Mouse (Mus musculus) heart, embryonic 13.5 days (tissue): ENCODE data around the gene Gsdma3. TPM values are rescaled to one million over a fixed set of nuclear protein-coding genes. Genes with fewer than 3 reads are reported as not detected.

ENCODE experiments used
- ATAC-seq: fragments of 200-750 bp; cut with Nextera tagmentation; 2 replicates; pipeline ENCODE4 v1.8.0; 2017; ENCODE audit warnings: moderate TSS enrichment; ENCODE audit not compliant: insufficient number of reproducible peaks, low FRiP score, low TSS enrichment; ENCODE audit errors: extremely low read depth
- H3K27ac ChIP-seq: fragments of 300-500 bp; sonication (generic); replicated peaks from 2 replicates; pipeline ENCODE4 v1.5.1; 2015; ENCODE audit warnings: moderate library complexity, mild to moderate bottlenecking, inconsistent platforms
- H3K27me3 ChIP-seq: fragments of 300-500 bp; sonication (generic); replicated peaks from 2 replicates; pipeline ENCODE4 v1.6.1; 2015; ENCODE audit warnings: mild to moderate bottlenecking, inconsistent platforms
- H3K36me3 ChIP-seq: fragments of 300-500 bp; sonication (generic); 2 replicates; pipeline ENCODE4 v1.6.1; 2015; ENCODE audit warnings: mild to moderate bottlenecking, inconsistent platforms
- H3K4me1 ChIP-seq: fragments of 300-500 bp; sonication (generic); 2 replicates; pipeline ENCODE4 v1.6.1; 2015; ENCODE audit warnings: inconsistent platforms
- H3K4me2 ChIP-seq: fragments of 300-500 bp; sonication (generic); 2 replicates; pipeline ENCODE4 v1.6.1; 2015; ENCODE audit warnings: inconsistent platforms, mild to moderate bottlenecking, moderate library complexity
- H3K4me3 ChIP-seq: fragments of 300-500 bp; sonication (generic); 2 replicates; pipeline ENCODE4 v1.5.1; 2015; ENCODE audit warnings: moderate library complexity, mild to moderate bottlenecking, inconsistent platforms
- H3K9ac ChIP-seq: fragments of 300-500 bp; sonication (generic); 2 replicates; pipeline ENCODE4 v1.6.1; 2015; ENCODE audit warnings: inconsistent platforms, mild to moderate bottlenecking, moderate library complexity
- H3K9me3 ChIP-seq: fragments of 300-500 bp; sonication (generic); 2 replicates; pipeline ENCODE4 v1.6.1; 2016; ENCODE audit warnings: inconsistent platforms
- WGBS: fragments of 180-500 bp; shearing (Covaris S2); methylation state at CpG from one replicate; pipeline ENCODE4 v1.1.7; 2015; ENCODE audit warnings: mixed read lengths; 5-methylcytosine and 5-hydroxymethylcytosine counted together
- polyA plus RNA-seq: library from polyadenylated mRNA; unstranded; fragments of >200 nt; fragmentation: Nextera tagmentation; extraction: Ambion mirVana; gene quantifications from 2 replicates; pipeline ENCODE4 v1.2.1, GENCODE M21; 2015

The Gsdma3 gene
- polyA plus RNA-seq, 1 experiment from 2014 or later: not detected

GRCm38 (mm10) chr11:98586087-98586891, 39.9 kb upstream of the Gsdma3 start:
- peaks cover 31% of the 10 kb centered on the region for H3K36me3 ChIP-seq
- H3K27me3 ChIP-seq: no peaks in the 10 kb centered on the region
- WGBS: 2% methylated on average over 22 of the region's 22 CpGs
- H3K9me3 ChIP-seq: no peaks in the 10 kb centered on the region
- peak overlapping the region; percentile 96 for H3K9ac ChIP-seq
- H3K4me3 ChIP-seq: peak overlapping the region; percentile 73
- H3K27ac ChIP-seq: peak overlapping the region; percentile 94
- peaks cover 82% of the 10 kb centered on the region for H3K4me1 ChIP-seq
- ATAC-seq: 0 out of 2 replicates have a peak, but pooled peaks have one; percentile 1
- H3K4me2 ChIP-seq: peak overlapping the region; percentile 94

DNA sequence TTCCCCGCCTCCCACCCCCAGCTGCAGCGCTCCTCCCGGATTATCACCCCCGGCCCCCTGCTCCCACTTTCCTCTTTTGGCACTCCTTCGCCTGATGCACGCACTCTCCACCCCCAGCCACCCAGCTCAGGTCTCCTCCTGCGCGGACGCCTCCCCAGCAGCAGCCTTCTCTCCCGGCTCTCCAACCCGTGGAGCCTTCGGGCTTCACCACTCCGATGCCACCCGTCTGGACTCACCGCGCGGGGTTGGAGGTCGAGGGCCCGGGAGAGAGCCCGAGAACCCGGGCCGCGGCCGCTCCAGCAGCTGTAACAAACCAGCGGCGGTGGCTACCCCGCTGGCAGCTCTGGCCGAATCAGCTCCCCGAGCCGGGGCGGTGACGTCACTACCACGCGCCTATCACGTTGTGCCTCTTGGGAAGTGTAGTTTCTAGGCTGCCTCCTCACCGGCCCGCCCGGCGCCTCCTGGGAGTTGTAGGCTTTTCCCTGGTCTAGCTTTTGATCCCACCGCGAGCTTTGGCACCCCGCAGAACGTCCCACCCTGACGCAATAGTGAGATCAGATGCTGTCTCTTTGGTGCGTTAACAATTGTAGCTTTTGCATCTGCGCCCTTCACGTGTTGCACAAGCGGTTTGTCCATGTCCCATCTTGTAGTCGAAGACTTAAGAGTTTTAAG, 39.1 kb upstream of the Gsdma3 start, which contains the start of gene Ormdl3:
Ormdl3 (minus strand) TSS at position 477 of the 672 bp plus-strand sequence.
- WGBS: under 1% methylated on average over 49 of the region's 49 CpGs
- H3K36me3 ChIP-seq: peaks cover 23% of the 10 kb centered on the region
- H3K27me3 ChIP-seq: no peaks in the 10 kb centered on the region
- H3K9me3 ChIP-seq: no peaks in the 10 kb centered on the region
- peak within 1 kb of the TSS; percentile 96 for H3K9ac ChIP-seq
- ATAC-seq: peak; percentile 78
- H3K4me1 ChIP-seq: peaks cover 80% of the 10 kb centered on the region
- peak within 1 kb of the TSS; percentile 94 for H3K27ac ChIP-seq
- peak within 1 kb of the TSS; percentile 73 for H3K4me3 ChIP-seq
- peak within 1 kb of the TSS; percentile 94 for H3K4me2 ChIP-seq

GRCm38 (mm10) chr11:98587684-98588546, 38.2 kb upstream of the Gsdma3 start:
- peaks cover 15% of the 10 kb centered on the region for H3K36me3 ChIP-seq
- H3K9me3 ChIP-seq: no peaks in the 10 kb centered on the region
- H3K27ac ChIP-seq: peak overlapping the region; percentile 94
- peak overlapping the region; percentile 94 for H3K4me2 ChIP-seq
- ATAC-seq: peak; percentile 66
- H3K9ac ChIP-seq: peak overlapping the region; percentile 76
- H3K4me3 ChIP-seq: peak overlapping the region; percentile 73
- H3K4me1 ChIP-seq: peaks cover 79% of the 10 kb centered on the region
- 5% methylated on average over 20 of the region's 20 CpGs for WGBS
- H3K27me3 ChIP-seq: no peaks in the 10 kb centered on the region

DNA sequence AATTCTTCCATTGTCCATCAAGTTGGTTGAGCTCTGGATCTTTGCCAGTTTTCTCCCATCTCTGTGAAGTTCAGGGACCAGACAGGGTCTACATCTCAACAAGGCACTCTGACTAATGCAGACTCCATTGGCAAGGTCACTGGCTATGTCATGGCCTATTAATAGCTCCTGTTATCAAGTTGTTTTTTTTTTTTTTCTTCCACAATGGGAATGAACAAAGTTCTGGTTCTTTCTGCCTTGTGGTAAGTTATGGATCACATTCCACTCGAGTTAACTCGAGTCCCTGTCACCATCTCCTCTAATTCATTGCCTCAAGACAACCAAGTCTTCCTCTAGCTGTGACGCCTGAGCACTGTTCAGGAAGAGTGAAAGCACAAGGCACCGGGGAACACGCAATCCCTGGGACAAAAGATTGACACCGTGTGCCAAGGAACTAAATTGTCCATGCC, 37.3 kb upstream of the Gsdma3 start:
- H3K36me3 ChIP-seq: peaks cover 5% of the 10 kb centered on the region
- peak overlapping the region; percentile 94 for H3K27ac ChIP-seq
- 18% methylated on average over 6 of the region's 6 CpGs for WGBS
- ATAC-seq: no peak
- H3K4me1 ChIP-seq: peaks cover 72% of the 10 kb centered on the region
- H3K9ac ChIP-seq: peak overlapping the region; percentile 70; the same call in 1 of the 2 replicates
- peak overlapping the region; percentile 94 for H3K4me2 ChIP-seq
- H3K27me3 ChIP-seq: 0 out of 2 replicates have a peak, but pooled peaks cover 4% of the 10 kb centered on the region
- 0 out of 2 replicates have a peak overlapping the region, but pooled peaks have one; percentile 73 for H3K4me3 ChIP-seq
- no peaks in the 10 kb centered on the region for H3K9me3 ChIP-seq

DNA sequence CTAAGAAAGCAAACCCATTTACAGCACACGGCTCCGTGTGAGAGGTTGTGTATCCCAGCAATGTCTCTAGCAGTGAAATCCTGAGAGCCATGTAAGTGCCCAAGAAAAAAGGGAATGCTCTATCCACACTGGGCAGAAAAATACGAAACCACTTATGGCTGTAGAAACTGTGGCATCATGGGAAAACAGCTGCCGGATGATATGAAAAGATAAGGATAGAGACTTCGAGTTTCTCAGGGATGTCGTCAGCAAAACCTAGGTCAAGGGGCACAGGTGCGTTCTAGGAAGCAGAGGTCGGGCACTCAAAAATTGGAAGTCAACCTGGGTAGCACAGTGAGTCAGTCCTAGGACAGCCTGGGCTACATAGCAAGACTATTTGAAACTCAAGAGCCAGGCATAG, 36.9 kb upstream of the Gsdma3 start:
- H3K4me2 ChIP-seq: peak overlapping the region; percentile 94
- peak overlapping the region; percentile 94 for H3K27ac ChIP-seq
- H3K4me3 ChIP-seq: no peak overlapping the region
- no peaks in the 10 kb centered on the region for H3K9me3 ChIP-seq
- ATAC-seq: no peak
- peaks cover 4% of the 10 kb centered on the region; the same call in 1 of the 2 replicates for H3K36me3 ChIP-seq
- H3K9ac ChIP-seq: 0 out of 2 replicates have a peak overlapping the region, but pooled peaks have one; percentile 70
- 63% methylated on average over 8 of the region's 8 CpGs for WGBS
- peaks cover 72% of the 10 kb centered on the region for H3K4me1 ChIP-seq
- 0 out of 2 replicates have a peak, but pooled peaks cover 4% of the 10 kb centered on the region for H3K27me3 ChIP-seq

DNA sequence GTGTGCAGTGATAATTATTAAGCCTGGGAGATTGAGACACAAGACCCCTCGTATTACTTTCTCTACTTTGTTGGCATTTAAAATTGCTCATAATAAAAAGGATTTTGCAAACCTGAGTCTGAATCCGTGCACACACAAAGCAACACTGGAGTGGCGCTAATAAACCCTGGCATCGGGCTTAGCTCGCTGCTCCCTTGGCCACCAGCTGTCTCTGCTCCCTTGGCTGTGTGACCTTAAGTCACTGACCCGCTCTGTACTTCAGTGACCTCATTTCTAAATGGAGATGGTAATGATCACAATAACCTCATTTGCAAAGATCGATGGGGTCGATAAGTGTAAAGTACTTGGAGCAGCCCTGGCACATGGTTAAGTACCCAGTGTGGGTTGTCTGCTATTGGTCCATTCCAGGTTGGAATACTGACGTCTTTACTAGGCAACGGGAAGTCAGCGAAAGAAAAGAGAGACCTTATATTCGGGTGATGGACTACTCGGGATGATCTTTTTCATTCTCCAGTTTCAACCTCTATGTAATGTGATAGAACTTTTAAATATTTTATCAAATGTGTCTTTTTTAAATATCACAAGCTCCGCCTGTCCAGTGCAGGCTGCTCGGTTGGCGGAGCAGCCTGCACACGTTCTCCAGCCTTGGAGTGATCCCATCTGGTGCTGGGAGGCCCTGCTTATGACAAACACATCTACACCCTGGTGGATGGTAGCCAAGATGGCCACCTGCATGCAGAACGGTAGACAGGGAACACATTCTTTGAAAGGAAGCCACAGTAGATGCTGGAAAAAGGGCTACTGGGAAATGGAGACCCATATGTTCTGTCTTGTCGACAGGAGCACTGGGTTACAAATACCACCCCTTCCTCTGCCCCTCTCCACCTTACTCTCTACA, 35.4 kb upstream of the Gsdma3 start:
- Histone ChIP-seq H3K9ac (no peak overlapping the region), H3K4me3 (no peak overlapping the region), H3K9me3 (no peaks in the 10 kb centered on the region), H3K36me3 (no peaks in the 10 kb centered on the region), H3K27ac (peak overlapping the region; percentile 39; the same call in 1 of the 2 replicates), H3K27me3 (0 out of 2 replicates have a peak, but pooled peaks cover 4% of the 10 kb centered on the region), H3K4me2 (no peak overlapping the region), H3K4me1 (peaks cover 57% of the 10 kb centered on the region)
- no peak for ATAC-seq
- 74% methylated on average over 19 of the region's 19 CpGs for WGBS

DNA sequence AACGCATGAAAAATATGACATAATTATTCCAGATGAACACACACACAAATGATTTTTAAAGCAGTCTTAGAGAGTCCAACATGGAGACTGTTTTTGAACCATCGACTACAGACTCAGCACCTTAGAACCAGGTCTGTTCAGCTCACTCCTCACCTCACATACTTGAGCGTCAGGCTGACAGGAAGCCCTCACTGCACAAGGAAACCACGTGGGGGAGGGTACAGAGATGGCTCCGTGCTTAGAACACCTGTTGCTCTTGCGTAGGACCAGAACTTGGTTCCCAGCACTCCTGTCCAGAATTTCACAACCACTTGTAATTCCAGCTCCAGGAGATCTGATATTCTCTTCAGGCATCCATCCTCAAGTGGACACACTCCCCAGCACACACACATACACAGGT, 31.1 kb upstream of the Gsdma3 start:
- Histone ChIP-seq H3K9me3 (no peaks in the 10 kb centered on the region), H3K4me3 (no peak overlapping the region), H3K4me1 (peaks cover 40% of the 10 kb centered on the region), H3K27ac (no peak overlapping the region), H3K9ac (no peak overlapping the region), H3K27me3 (peaks cover 29% of the 10 kb centered on the region), H3K4me2 (no peak overlapping the region), H3K36me3 (no peaks in the 10 kb centered on the region)
- 76% methylated on average over 6 of the region's 6 CpGs for WGBS
- ATAC-seq: no peak

DNA sequence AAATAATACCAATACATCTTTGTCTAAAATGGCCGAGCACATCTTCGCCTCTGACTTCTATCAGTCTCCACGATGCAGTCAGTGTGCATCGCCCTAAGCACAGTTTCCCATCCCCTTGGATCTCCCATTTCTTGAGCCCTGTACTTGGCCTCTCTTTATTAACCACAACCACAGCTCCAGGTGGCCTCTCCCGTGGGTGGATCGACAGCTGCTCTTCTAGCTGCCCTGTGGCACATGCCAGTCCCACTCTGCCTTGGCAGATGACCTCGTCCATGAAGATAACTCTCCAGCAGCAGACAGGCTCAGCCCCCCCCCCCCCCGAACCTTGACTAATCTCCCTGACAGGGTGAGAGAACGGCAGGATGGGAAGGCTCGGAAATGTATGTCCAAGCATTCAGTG, 30.7 kb upstream of the Gsdma3 start:
- H3K27me3 ChIP-seq: peaks cover 33% of the 10 kb centered on the region
- no peak for ATAC-seq
- WGBS: 61% methylated on average over 10 of the region's 10 CpGs
- no peak overlapping the region for H3K4me2 ChIP-seq
- H3K27ac ChIP-seq: no peak overlapping the region
- H3K9me3 ChIP-seq: no peaks in the 10 kb centered on the region
- no peak overlapping the region for H3K9ac ChIP-seq
- H3K4me1 ChIP-seq: peaks cover 40% of the 10 kb centered on the region
- H3K4me3 ChIP-seq: no peak overlapping the region
- no peaks in the 10 kb centered on the region for H3K36me3 ChIP-seq

DNA sequence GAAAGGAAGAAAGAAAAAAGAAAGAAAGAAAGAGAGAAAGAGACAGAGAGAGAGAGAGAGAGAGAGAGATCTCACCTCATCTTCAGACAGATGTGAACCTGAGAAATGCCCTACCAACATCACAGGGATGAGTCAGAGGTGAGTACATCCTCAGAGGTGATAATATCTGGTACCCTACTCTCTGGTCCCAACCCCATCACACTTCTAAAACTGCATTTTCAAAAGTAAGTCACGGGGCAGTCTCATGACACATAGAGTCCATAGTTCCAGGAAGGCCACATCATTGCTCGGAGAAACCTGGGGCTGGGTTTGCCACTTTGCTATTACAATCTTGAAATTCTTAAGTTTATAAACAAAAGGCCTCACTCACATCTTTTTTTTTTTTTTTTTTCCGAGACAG, 30.2 kb upstream of the Gsdma3 start:
- Histone ChIP-seq H3K27me3 (peaks cover 34% of the 10 kb centered on the region), H3K9me3 (no peaks in the 10 kb centered on the region), H3K4me3 (no peak overlapping the region), H3K4me2 (no peak overlapping the region), H3K9ac (no peak overlapping the region), H3K27ac (no peak overlapping the region), H3K4me1 (peaks cover 41% of the 10 kb centered on the region), H3K36me3 (no peaks in the 10 kb centered on the region)
- 73% methylated on average over 3 of the region's 3 CpGs for WGBS
- no peak for ATAC-seq

DNA sequence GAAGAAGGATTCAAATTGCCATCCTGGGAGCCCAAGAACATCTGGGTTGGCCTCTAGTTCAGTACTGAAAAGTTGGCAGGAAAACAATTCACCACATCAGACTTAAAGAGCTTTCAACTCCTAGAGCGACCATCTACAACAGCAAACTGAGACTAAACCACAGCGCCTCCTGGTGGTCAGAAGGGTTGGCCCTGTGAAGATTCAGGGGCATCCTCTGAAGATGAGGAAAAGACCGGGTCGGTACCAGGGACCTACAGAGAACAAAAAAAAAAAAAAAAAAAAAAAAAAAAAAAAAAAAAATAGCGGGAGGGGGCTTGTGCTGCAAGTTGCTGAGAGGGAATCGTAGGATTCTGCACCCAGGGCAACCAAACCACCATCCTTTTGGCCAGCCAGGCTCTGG, 28.8 kb upstream of the Gsdma3 start:
- Histone ChIP-seq H3K27me3 (peaks cover 34% of the 10 kb centered on the region), H3K4me2 (no peak overlapping the region), H3K9me3 (no peaks in the 10 kb centered on the region), H3K4me3 (no peak overlapping the region), H3K27ac (no peak overlapping the region), H3K4me1 (peaks cover 43% of the 10 kb centered on the region), H3K9ac (0 out of 2 replicates have a peak overlapping the region, but pooled peaks have one; percentile 24), H3K36me3 (no peaks in the 10 kb centered on the region)
- no peak for ATAC-seq
- WGBS: 35% methylated on average over 6 of the region's 6 CpGs
